Mouse (Mus musculus): ENCODE results near the gene Gbx2.

GRCm38 (mm10) chr1:89932616-89933015, 1.6 kb upstream of the Gbx2 start:
- no peak for TF ChIP-seq CTCF (IDR thresholded peaks at IDR 0.05; ENCODE audit: low read depth)
- TF ChIP-seq EP300 (IDR thresholded peaks at IDR 0.05; ENCODE audit: low read depth), result no peak

Data from liver, embryonic 14.5 days (tissue).